Mouse (Mus musculus): ENCODE results near the gene Ciart.

DNA sequence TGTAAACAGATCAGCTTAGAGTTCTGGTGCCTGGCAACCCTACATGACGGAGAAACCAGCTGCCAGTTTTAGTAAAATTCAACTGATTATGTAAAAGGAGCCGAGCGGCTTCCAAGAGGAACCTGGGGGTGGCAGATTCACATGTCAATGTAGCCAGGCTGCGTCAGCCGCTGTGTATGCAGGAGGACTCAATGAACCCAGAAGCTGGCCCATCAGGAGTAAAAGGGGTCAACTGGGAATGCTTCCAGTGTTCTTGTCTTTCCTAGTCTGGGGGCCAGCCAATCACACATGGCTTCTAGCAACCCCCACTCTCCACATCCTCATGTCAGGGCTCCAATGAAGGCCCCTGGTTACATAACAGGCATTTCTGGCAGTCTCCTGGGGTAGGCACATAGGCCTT lies 17.0 kb downstream of the Ciart start:
- TF ChIP-seq POLR2A (IDR thresholded peaks at IDR 0.05; ENCODE audit: borderline replicate concordance, extremely low read depth, low read depth, low read length) (no peak), CTCF (IDR thresholded peaks at IDR 0.05; ENCODE audit: insufficient read depth, low read length) (no peak)

Measured in lung, adult 2 months (tissue).